Mouse (Mus musculus) embryonic facial prominence, embryonic 12.5 days (tissue): ENCODE results near the gene Dleu7. TPM values are rescaled to one million over a fixed set of nuclear protein-coding genes. Genes with fewer than 3 reads are reported as not detected.
A peak's percentile ranks its signal among the peaks of the same experiment; 100 is the strongest.

Source experiments
- ATAC-seq: fragments of 200-750 bp; cut with Nextera tagmentation; 2 replicates; pipeline ENCODE4 v1.8.0; 2017; ENCODE audit not compliant: insufficient number of reproducible peaks, insufficient read depth, low FRiP score, low TSS enrichment
- H3K27ac ChIP-seq: fragments of 300-500 bp; sonication (generic); 2 replicates; pipeline ENCODE4 v1.5.1; 2016; ENCODE audit warnings: mild to moderate bottlenecking
- H3K27me3 ChIP-seq: fragments of 300-500 bp; sonication (generic); 2 replicates; pipeline ENCODE4 v1.6.1; 2016; ENCODE audit warnings: mild to moderate bottlenecking, moderate library complexity
- H3K36me3 ChIP-seq: fragments of 300-500 bp; sonication (generic); 2 replicates; pipeline ENCODE4 v1.6.1; 2016; ENCODE audit warnings: mild to moderate bottlenecking
- H3K4me1 ChIP-seq: fragments of 300-500 bp; sonication (generic); 2 replicates; pipeline ENCODE4 v1.6.1; 2016
- H3K4me2 ChIP-seq: fragments of 300-500 bp; sonication (generic); replicated peaks from 2 replicates; pipeline ENCODE4 v1.6.1; 2016; ENCODE audit warnings: mild to moderate bottlenecking, moderate library complexity
- H3K4me3 ChIP-seq: fragments of 300-500 bp; sonication (generic); 2 replicates; pipeline ENCODE4 v1.5.1; 2016; ENCODE audit warnings: mild to moderate bottlenecking
- H3K9ac ChIP-seq: fragments of 300-500 bp; sonication (generic); 2 replicates; pipeline ENCODE4 v1.6.1; 2016; ENCODE audit warnings: mild to moderate bottlenecking, moderate library complexity
- H3K9me3 ChIP-seq: fragments of 300-500 bp; sonication (generic); 2 replicates; pipeline ENCODE4 v1.6.1; 2016; ENCODE audit warnings: mild to moderate bottlenecking, moderate library complexity
- WGBS: fragments of 180-500 bp; shearing (Covaris S2); methylation state at CpG from one replicate; pipeline ENCODE4 v1.1.7; 2016; 5-methylcytosine and 5-hydroxymethylcytosine counted together
- polyA plus RNA-seq: library from polyadenylated mRNA; unstranded; fragments of >200 nt; fragmentation: Nextera tagmentation; extraction: Ambion mirVana; gene quantifications from 2 replicates; pipeline ENCODE4 v1.2.1, GENCODE M21; 2016

Gene Dleu7
- 1.2 and 2.1 TPM in 2 replicates for polyA plus RNA-seq

GRCm38 (mm10) chr14:62292488-62293339 lies at the start of gene Dleu7, which contains the start of gene Rnaseh2b:
Dleu7 (minus strand) TSS chr14:62293047.
Rnaseh2b (plus strand) TSS chr14:62292589.
- WGBS: under 1% methylated on average over 60 of the region's 60 CpGs

GRCm38 (mm10) chr14:62341887-62342642 lies 49.2 kb upstream of the Dleu7 start:
- peaks cover 9% of the 10 kb centered on the region; the same call in 1 of the 2 replicates for H3K4me1 ChIP-seq
- no peak for ATAC-seq
- H3K9ac ChIP-seq: no peak overlapping the region
- no peaks in the 10 kb centered on the region for H3K27me3 ChIP-seq
- 68% methylated on average over 8 of the region's 8 CpGs for WGBS
- H3K27ac ChIP-seq: 0 out of 2 replicates have a peak overlapping the region, but pooled peaks have one; percentile 25
- no peaks in the 10 kb centered on the region for H3K9me3 ChIP-seq
- H3K36me3 ChIP-seq: no peaks in the 10 kb centered on the region
- no peak overlapping the region for H3K4me2 ChIP-seq
- no peak overlapping the region for H3K4me3 ChIP-seq

More at GRCm38 (mm10) chr14:62292488-62293339, at the start of gene Dleu7, which contains the start of gene Rnaseh2b:
- no peak within 1 kb of the TSS for H3K27ac ChIP-seq
- H3K4me2 ChIP-seq: peak within 1 kb of the TSS; percentile 99
- H3K4me1 ChIP-seq: peaks cover 11% of the 10 kb centered on the region; the same call in 1 of the 2 replicates
- peak within 1 kb of the TSS; percentile 57 for H3K9ac ChIP-seq
- peaks cover 24% of the 10 kb centered on the region for H3K27me3 ChIP-seq
- H3K4me3 ChIP-seq: peak within 1 kb of the TSS; percentile 49
- H3K9me3 ChIP-seq: no peaks in the 10 kb centered on the region
- no peaks in the 10 kb centered on the region for H3K36me3 ChIP-seq
- peak; percentile 79 for ATAC-seq

GRCm38 (mm10) chr14:62339196-62339595 lies 46.3 kb upstream of the Dleu7 start:
- Histone ChIP-seq H3K4me3 (no peak overlapping the region), H3K9ac (no peak overlapping the region), H3K4me1 (peaks cover 9% of the 10 kb centered on the region; the same call in 1 of the 2 replicates), H3K27ac (no peak overlapping the region), H3K36me3 (no peaks in the 10 kb centered on the region), H3K9me3 (no peaks in the 10 kb centered on the region), H3K27me3 (no peaks in the 10 kb centered on the region), H3K4me2 (no peak overlapping the region)
- no peak for ATAC-seq
- 90% methylated on average over 1 of the region's 1 CpGs for WGBS

DNA sequence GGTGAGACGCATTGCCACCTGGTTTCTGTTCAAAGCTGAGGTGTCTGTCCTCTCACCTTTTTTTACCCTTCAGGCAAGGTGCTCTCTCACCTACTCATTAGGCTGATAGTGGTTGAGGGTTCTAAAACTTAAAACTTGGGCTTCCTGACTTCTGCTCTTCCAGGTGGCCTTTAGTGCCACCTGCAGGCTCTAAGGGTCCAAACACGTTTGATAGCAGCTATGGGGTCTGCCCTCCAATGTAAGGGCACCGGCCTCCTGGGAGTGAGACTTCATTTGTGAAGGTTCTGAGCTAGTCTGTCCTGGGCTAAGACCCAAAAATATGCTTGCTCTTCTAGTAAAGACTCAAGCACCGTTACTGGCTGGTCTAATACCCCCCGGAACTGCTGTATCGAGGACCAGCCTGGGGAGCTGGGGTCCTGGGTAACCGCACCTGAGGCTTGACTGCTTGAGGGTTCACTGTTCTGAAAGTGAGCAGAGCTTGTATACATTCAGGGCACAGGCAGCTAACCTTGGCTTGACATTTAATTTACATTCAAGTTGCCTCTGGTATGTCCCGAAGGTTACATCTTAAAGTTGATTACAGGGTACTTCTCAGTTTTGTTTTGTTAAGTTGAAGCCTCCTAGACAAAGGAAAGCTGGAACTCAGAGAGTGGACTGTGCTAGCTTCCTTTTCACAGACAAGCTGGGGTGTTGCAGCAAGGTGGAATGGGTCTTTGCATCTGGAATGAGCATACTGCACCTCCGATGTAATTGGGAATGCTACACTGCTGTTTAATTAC lies 41.3 kb upstream of the Dleu7 start:
- Histone ChIP-seq H3K4me1 (peaks cover 10% of the 10 kb centered on the region), H3K4me2 (no peak overlapping the region), H3K9ac (no peak overlapping the region), H3K27ac (no peak overlapping the region), H3K9me3 (no peaks in the 10 kb centered on the region), H3K4me3 (no peak overlapping the region), H3K36me3 (no peaks in the 10 kb centered on the region), H3K27me3 (no peaks in the 10 kb centered on the region)
- 77% methylated on average over 9 of the region's 9 CpGs for WGBS
- no peak for ATAC-seq

DNA sequence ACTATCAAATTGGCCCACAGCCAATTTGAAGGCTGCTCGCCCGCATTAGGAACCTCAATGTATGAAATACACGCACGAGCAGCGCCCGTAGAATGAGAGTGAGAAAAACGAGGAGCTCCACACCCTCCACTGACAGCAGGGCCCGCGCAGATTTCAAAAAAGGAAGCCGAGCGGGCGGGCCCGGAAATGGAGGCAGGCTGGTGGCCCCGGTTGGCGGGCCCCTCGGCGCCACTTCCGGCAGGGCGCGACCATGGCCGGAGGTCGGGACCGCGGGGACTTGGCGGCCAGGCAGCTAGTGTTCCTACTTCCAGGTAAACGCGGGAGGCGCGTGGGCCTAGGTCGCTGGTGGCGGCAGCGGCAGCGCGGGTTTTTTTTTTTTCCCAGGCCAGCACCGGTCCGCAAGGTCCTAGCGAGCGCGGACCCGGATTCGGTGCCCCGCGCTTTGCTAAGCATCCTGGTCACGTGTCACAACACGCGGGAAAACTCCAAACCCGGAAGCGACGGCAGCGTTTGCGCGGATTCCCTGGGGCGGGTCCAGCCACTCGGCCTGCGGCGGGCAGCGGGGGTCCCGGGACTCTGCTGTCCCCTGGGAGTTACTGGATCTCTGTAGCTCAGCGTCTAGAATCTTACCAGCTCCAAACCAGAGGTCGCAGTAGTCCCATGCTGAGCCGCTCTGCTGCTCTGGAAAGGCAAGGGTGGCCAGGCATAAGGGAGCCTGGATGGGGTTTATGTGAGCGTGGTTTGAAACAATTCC lies 39.2 kb upstream of the Dleu7 start:
- no peaks in the 10 kb centered on the region for H3K9me3 ChIP-seq
- H3K4me2 ChIP-seq: peak overlapping the region; percentile 70
- peak overlapping the region; percentile 57 for H3K4me3 ChIP-seq
- no peaks in the 10 kb centered on the region for H3K27me3 ChIP-seq
- H3K9ac ChIP-seq: peak overlapping the region; percentile 69
- peak; percentile 79 for ATAC-seq
- no peaks in the 10 kb centered on the region for H3K36me3 ChIP-seq
- H3K4me1 ChIP-seq: peaks cover 13% of the 10 kb centered on the region
- under 1% methylated on average over 62 of the region's 62 CpGs for WGBS
- H3K27ac ChIP-seq: peak overlapping the region; percentile 63

DNA sequence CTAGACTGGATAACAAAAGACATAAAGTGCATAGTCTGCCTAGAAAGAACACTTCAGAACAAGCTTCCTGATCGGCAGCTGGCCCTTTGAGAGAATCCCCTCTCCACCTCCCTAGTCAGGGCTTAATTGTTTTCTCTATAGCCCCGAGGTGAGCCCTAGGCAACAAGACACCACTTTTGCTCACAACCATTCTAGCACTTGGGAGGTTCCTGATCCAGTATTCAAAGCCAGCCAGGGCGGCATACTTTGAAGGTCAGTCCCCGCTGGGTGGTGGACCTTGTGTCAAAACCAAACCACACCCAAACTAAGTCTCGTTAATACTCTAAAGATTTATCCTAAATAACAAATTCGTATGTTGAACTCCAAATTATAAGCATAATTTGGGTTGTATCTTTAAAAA lies 38.6 kb upstream of the Dleu7 start:
- Histone ChIP-seq H3K4me1 (peaks cover 18% of the 10 kb centered on the region), H3K4me3 (peak overlapping the region; percentile 57), H3K27ac (0 out of 2 replicates have a peak overlapping the region, but pooled peaks have one; percentile 63), H3K36me3 (no peaks in the 10 kb centered on the region), H3K9me3 (no peaks in the 10 kb centered on the region), H3K9ac (no peak overlapping the region), H3K27me3 (no peaks in the 10 kb centered on the region), H3K4me2 (peak overlapping the region; percentile 70)
- 19% methylated on average over 6 of the region's 6 CpGs for WGBS
- ATAC-seq: no peak

GRCm38 (mm10) chr14:62329631-62330030 lies 36.8 kb upstream of the Dleu7 start:
- no peak overlapping the region for H3K4me2 ChIP-seq
- H3K9me3 ChIP-seq: no peaks in the 10 kb centered on the region
- no peaks in the 10 kb centered on the region for H3K36me3 ChIP-seq
- H3K27me3 ChIP-seq: no peaks in the 10 kb centered on the region
- peaks cover 26% of the 10 kb centered on the region for H3K4me1 ChIP-seq
- no peak overlapping the region for H3K9ac ChIP-seq
- no peak for ATAC-seq
- WGBS: 81% methylated on average over 3 of the region's 3 CpGs
- no peak overlapping the region for H3K27ac ChIP-seq
- no peak overlapping the region for H3K4me3 ChIP-seq

- Histone ChIP-seq H3K9ac (no peak overlapping the region), H3K4me1 (peaks cover 26% of the 10 kb centered on the region), H3K27me3 (no peaks in the 10 kb centered on the region), H3K27ac (no peak overlapping the region), H3K9me3 (no peaks in the 10 kb centered on the region), H3K36me3 (no peaks in the 10 kb centered on the region), H3K4me3 (no peak overlapping the region), H3K4me2 (no peak overlapping the region)
- ATAC-seq: no peak
- WGBS: 39% methylated on average over 6 of the region's 6 CpGs
Observed at GRCm38 (mm10) chr14:62328606-62329005, 35.8 kb upstream of the Dleu7 start.

DNA sequence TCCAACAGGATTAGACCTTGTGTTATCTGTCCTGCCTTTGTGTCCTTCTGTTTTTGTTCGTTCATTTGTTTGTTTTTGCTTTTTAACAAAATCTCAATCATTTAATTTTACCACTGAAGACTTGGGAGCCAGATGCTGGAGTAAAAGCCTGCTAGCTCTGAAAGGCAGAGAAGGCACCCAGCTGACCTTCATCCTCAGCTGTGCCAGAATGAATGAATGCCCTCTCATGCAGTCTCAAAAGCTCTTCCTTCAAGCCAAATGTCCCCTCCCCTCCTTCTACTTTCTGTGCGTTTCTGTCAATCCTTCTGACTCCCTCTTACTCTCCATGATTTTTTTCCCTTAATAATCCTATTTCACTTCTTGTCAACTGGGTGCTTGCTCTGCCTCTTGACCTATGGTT lies 34.3 kb upstream of the Dleu7 start:
- H3K4me1 ChIP-seq: peaks cover 20% of the 10 kb centered on the region
- no peak overlapping the region for H3K27ac ChIP-seq

DNA sequence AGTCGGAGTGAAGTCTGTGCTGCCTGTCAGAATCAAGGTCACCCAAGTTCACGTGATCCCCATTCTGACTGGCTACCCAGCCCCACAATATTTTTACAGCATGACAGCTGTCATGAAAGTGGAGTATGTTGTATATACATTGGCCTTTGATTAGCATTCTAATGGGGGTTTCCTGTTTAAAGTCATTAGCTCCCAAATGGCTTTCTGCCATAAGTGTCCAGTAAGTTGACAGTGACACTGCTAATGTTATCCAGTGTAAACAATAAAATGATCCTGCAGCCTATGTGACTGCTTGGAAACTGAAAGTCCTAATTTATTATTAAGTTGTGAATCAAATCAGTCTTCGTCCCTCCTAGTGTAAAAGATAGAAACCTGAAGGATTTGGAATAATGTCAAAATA lies 33.2 kb upstream of the Dleu7 start:
- H3K9me3 ChIP-seq: no peaks in the 10 kb centered on the region
- H3K36me3 ChIP-seq: no peaks in the 10 kb centered on the region
- H3K27me3 ChIP-seq: no peaks in the 10 kb centered on the region
- H3K4me2 ChIP-seq: no peak overlapping the region
- H3K9ac ChIP-seq: no peak overlapping the region
- 68% methylated on average over 3 of the region's 3 CpGs for WGBS
- H3K27ac ChIP-seq: no peak overlapping the region
- H3K4me1 ChIP-seq: peaks cover 16% of the 10 kb centered on the region
- ATAC-seq: no peak
- no peak overlapping the region for H3K4me3 ChIP-seq

More for the DNA sequence above, 34.3 kb upstream of the Dleu7 start:
- H3K4me2 ChIP-seq: no peak overlapping the region
- H3K9me3 ChIP-seq: no peaks in the 10 kb centered on the region
- no peaks in the 10 kb centered on the region for H3K27me3 ChIP-seq
- H3K9ac ChIP-seq: no peak overlapping the region
- WGBS: 40% methylated on average over 2 of the region's 2 CpGs
- no peak overlapping the region for H3K4me3 ChIP-seq
- no peak for ATAC-seq
- no peaks in the 10 kb centered on the region for H3K36me3 ChIP-seq
